Mouse (Mus musculus) right cerebral cortex, adult 2 months (tissue): ENCODE measurements around the gene Caml.
"Not testable (repeated sequence)": the region's sequence is repeated elsewhere in the genome, so short reads cannot be mapped to it uniquely, and the experiment has no call there.

Source experiments
- DNase-seq, 2 experiments: peaks; one replicate each; pipeline ENCODE4 v3.0.0; 2021 to 2022; ENCODE audit warnings: low spot score in 2 of 2

Caml gene

DNA sequence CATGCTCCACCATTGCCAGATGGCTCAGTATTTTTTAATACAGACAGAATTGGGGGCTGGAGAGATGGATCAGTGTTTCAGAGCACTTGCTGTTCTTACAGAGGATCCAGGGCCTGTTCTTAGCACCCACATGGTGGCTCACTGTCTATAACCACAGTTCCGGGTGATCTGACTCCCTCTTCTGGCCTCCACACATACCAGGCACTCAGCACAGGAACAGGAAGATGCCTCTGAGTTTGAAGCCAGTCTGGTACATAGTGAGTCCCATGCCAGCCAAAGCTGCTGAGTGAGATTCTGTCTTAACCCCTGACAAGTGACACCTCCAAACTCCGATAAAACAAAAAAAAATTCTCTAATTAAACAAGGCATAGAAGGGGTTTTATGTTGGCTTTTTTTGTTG, 2.5 kb upstream of the Caml start:
- no peak for DNase-seq

DNA sequence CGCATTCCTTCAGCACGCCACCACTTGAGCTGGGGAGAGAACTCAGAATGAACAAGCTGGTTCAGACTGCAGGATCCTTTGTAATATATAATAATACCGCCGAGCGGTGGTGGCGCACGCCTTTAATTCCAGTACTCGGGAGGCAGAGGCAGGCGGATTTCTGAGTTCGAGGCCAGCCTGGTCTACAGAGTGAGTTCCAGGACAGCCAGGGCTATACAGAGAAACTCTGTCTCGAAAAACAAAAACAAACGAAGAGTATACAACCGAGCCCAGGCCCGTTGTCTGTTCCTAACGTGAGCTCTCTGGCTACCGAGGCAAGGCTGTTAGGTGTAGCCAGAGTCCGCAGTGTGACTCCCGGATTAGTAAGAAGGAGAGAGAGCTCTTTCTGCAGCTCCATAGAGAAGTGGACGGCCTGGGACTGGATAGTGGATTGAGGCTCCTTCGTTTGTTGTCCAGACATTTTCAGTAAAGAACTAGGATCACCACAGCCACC, 603 bp upstream of the Caml start:
- not testable (repeated sequence) for DNase-seq

DNA sequence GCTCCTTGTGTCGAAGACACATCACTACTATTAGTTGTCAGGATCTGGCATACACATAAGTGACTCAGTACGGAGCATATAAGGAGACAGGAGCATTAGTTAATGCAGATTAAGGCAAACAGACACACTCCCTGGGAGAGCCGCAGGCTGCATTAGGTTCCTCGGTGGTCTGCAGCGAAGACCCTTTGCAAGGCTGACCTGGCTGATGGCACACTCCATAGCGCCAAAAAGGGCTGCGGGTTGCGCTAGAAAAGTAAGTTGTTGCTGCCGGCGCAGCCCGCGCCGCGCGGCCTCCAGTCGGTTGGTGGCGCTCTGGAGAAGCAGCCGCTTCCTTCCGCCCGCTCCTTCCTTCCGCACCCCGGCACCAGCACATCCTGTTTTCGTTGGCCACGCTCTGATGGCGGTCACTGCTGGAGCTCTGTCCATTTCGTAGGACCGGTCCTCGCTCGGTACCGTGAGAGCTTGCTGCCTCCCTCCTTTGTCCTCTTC, 11.9 kb downstream of the Caml start, which contains the start of gene Ddx46:
TSS of gene Ddx46 (plus strand) at position 389 of the 489 bp plus-strand sequence.
- peak; percentile 87 to 90 for DNase-seq

DNA sequence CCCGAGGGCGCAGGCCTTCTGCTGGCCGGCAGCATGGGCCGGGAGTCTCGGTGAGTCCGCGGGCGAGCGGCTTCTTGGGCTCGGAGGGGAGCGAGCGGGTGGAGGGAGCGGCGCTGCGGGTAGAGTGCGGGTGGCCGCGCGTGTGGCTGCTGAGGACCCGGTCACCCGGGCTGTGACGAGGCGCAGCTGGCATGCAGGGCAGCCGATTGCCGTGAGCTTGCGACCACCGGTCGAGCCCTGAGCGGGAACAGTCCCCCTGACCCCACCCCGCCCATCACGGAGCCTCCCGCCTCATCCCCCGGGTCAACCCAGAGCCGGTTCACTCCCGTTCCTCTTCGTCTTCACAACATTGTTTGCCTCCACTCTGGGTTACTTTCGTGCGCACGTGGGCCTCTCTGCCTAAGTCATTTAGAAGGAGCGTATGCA, 12.4 kb downstream of the Caml start:
- no peak for DNase-seq

DNA sequence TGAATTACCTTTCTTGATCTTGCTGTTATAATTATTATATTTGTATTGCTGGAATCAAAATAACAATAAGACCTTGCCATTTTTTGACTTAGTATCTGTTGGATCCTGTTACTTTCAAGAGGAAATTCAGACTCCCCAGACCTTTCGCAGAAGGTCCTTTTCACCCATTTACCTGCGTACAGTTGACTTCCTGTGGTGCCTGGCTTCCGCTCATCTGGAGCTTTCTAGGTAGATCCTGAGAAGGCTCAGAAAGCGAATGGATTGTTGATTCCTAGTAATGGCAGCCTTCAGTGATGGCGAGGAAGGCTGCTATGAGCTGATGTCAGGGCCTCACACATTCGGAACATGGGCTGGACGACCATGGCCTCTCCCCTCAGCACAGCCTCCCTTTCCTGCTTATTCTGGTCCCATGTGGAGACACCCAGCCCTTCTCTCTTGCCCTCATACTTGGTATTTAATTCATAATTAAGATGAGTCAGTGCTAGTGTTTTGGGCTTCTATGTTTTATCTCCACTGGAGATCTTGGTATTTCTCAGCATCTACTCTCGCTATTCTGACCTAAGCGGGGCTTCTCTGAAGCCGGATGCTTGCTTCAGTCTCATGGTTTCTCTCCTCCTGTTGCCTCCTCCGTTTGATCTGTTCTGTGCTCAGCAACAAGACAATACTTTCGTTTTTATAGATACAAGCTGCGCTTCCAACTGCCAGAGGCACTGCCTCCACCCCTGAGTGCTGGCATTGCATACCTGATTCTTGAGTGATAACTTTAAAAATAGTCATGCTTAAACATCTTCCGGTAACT, 13.6 kb downstream of the Caml start:
- DNase-seq = no peak

DNA sequence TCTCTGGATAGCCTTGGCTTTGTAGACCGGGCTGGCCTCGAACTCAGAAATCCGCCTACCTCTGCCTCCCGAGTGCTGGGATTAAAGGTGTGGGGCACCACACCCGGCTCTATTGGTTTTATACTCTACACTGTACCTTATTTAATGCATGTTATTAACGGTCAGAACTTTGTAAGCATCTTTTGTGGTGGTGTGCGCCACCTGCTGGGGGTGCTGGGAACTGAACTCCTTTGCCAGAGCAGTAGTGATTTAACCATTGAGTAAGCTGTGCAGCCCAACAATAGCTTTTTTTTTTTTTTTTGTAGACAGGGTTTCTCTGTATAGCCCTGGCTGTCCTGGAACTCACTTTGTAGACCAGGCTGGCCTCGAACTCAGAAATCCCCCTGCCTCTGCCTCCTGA, 17.7 kb downstream of the Caml start:
- DNase-seq = peak; percentile 83 to 86

DNA sequence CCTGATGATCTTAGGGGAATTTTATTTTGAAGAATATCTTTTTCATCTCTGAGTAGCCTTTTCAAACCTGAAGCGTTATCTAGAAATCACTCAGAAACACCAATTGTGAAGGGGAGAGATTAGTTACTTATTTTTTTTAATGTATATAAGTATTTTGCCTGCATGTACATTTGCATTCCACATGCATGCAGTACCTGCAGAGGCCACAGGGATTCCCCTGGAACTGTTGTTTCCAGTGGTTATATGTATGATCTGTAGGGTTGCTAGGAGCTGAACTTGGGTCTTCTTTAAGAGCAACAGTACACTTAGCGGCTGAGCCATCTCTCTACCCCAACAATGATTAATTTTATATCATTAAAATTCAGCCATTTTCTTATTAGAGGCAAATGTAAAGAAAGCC, 21.7 kb downstream of the Caml start:
- peak in 1 of 2 experiments; percentile 9 for DNase-seq

DNA sequence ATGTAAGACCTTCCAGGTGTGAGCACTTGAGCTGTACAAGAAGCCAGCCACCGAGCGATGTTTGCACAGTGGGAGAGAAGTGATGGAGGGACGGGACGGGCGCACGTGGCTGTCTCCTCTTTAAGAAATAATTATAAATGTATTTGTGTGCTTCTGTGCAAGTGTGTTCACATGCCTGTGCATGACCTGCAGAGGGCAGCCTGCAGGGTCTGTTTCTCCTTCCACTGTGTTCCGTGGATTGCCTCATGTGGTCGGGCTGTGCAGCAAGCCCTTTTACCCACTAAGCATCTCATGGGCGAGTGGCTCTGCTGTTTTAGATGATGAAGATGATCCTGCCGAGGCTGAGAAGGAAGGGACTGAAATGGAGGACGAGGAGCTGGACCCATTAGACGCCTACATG, 27.3 kb downstream of the Caml start:
- no peak for DNase-seq

DNA sequence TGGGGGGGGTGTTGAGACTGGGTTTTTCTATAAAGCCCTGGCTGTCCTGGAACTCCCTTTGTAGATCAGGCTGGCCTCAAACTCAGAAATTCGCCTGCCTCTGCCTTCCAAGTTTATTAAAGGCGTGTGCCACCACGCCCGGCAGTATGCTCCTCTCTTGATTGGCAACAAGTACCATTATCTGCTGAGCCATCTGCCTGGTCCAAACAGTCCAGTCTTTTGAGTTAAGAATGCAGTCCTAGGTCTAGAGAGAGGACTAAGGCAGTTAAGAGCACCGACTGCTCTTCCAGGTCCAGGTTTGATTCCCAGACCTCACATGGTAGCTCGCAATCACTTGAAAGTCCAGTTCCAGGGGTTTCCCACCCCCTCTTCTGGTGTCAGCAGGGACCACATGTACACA, 28.2 kb downstream of the Caml start:
- DNase-seq = no peak

DNA sequence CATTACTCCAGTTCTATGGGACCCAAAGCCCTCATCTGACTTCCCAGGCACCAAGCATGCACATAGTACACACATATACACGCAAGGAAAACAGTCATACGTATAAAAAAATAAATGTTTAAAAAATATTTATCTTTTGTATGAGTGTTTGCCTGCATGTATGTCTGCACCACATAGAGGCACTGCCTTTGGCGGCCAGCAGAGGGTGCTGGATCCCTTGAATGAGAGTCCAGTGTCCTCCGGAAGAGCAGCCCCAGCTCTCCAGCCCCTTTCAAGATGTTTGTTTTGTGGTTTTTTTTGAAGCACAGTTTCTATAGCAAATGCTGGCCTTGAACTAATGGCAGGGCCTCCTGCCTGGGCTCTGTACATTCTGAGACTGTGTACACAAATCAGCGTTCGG, 45.7 kb downstream of the Caml start:
- no peak for DNase-seq

DNA sequence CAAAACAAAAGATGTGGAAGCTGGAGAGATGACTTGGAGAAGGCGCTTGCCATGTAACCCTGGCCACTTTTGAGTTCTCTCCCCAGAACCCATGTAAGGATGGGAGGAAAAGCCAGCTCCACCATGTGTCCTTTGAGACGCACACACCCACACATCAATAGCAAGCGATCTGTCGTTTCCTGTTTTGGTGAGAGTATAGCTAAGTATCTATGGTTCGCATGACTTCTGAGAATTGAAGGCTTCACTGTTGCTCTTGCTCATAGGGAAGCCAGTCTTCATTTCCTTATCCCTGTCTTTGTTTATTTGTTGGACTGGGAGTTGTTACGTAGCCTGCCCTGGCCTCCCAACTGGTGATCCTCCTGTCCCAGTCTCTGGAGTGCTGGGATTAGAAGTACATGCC, 49.9 kb downstream of the Caml start:
- no peak for DNase-seq

DNA sequence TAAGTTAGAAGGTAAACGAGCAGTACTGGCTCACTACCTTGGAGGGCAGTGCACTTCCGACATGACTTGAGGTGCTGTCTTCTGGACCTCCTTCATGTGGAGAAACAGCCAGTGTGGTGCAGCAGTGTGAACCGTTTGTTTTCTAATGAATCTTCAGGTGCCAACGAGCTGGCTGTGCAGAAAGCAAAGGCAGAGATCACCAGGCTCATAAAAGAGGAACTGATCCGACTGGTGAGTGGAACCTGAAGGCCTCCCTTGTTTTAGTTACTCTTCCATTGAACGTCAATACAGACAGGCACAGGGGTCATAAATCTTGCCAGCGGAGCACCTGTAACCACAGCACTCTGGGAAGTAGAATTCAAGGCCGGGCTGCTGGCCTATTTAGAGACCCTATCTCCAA, 54.6 kb downstream of the Caml start:
- DNase-seq = no peak
